Mouse (Mus musculus): ENCODE measurements around the gene Cep97. TPM values are rescaled to one million over a fixed set of nuclear protein-coding genes. Genes with fewer than 3 reads are reported as not detected.
A peak's percentile ranks its signal among the peaks of the same experiment; 100 is the strongest.

Gene Cep97
- total and polyA plus RNA-seq, 3 experiments = 11.4 to 24.6 (median 17.6) TPM

GRCm38 (mm10) chr16:55894536-55894892 lies 40.1 kb downstream of the Cep97 start:
- DNase-seq (ENCODE audit: low spot score) = peak; percentile 43

GRCm38 (mm10) chr16:55893410-55894107 lies 41.1 kb downstream of the Cep97 start:
- ATAC-seq (ENCODE audit: extremely low read depth, insufficient number of reproducible peaks, low FRiP score, poor library complexity, severe bottlenecking) (peak; percentile 23; the same call in 1 of the 2 replicates), DNase-seq (ENCODE audit: low spot score) (no peak)
- H3K36me3 ChIP-seq (replicated peaks) = peaks cover 31% of the 10 kb centered on the region
- H3K4me3 ChIP-seq (ENCODE audit: low read depth, low read length) = peak overlapping the region; percentile 84
- H3K9me3 ChIP-seq (replicated peaks) = no peaks in the 10 kb centered on the region
- peaks cover 63% of the 10 kb centered on the region for H3K4me1 ChIP-seq (ENCODE audit: insufficient read depth, low read depth, low read length)
- no peaks in the 10 kb centered on the region for H3K27me3 ChIP-seq (ENCODE audit: insufficient read depth, low read length)
- TF ChIP-seq CTCF (IDR thresholded peaks at IDR 0.05; ENCODE audit: low read depth, low read length) (no peak), GATA1 (IDR thresholded peaks at IDR 0.05; ENCODE audit: borderline replicate concordance, low read length) (no peak), GATA2 (IDR thresholded peaks at IDR 0.05; ENCODE audit: borderline replicate concordance, low read depth, low read length) (no peak), TAL1 (conservative IDR thresholded peaks at IDR 0.05; ENCODE audit: low read depth, low read length) (0 out of 2 replicates have a peak, but pooled peaks have one; percentile 7), POLR2AphosphoS5 (IDR thresholded peaks at IDR 0.05; ENCODE audit: insufficient replicate concordance, low read depth, low read length) (no peak)

More at GRCm38 (mm10) chr16:55894536-55894892, 40.1 kb downstream of the Cep97 start:
- TF ChIP-seq GATA1 (IDR thresholded peaks at IDR 0.05; ENCODE audit: borderline replicate concordance, low read length) (no peak), TAL1 (conservative IDR thresholded peaks at IDR 0.05; ENCODE audit: low read depth, low read length) (no peak), CTCF (IDR thresholded peaks at IDR 0.05; ENCODE audit: low read depth, low read length) (no peak), POLR2AphosphoS5 (IDR thresholded peaks at IDR 0.05; ENCODE audit: insufficient replicate concordance, low read depth, low read length) (no peak), GATA2 (IDR thresholded peaks at IDR 0.05; ENCODE audit: borderline replicate concordance, low read depth, low read length) (no peak)
- ATAC-seq (ENCODE audit: extremely low read depth, insufficient number of reproducible peaks, low FRiP score, poor library complexity, severe bottlenecking) = peak; percentile 62
- peaks cover 61% of the 10 kb centered on the region for H3K4me1 ChIP-seq (ENCODE audit: insufficient read depth, low read depth, low read length)
- no peaks in the 10 kb centered on the region for H3K9me3 ChIP-seq (replicated peaks)
- no peaks in the 10 kb centered on the region for H3K27me3 ChIP-seq (ENCODE audit: insufficient read depth, low read length)
- peaks cover 30% of the 10 kb centered on the region for H3K36me3 ChIP-seq (replicated peaks)
- H3K4me3 ChIP-seq (ENCODE audit: low read depth, low read length) = peak overlapping the region; percentile 84

- H3K4me1 ChIP-seq (ENCODE audit: insufficient read depth, low read depth, low read length) = peaks cover 64% of the 10 kb centered on the region
- DNase-seq (ENCODE audit: low spot score) = peak; percentile 61
- peak; percentile 29 for ATAC-seq (ENCODE audit: extremely low read depth, insufficient number of reproducible peaks, low FRiP score, poor library complexity, severe bottlenecking)
- TF ChIP-seq GATA2 (IDR thresholded peaks at IDR 0.05; ENCODE audit: borderline replicate concordance, low read depth, low read length) = no peak
- no peak for TF ChIP-seq CTCF (IDR thresholded peaks at IDR 0.05; ENCODE audit: low read depth, low read length)
- TF ChIP-seq GATA1 (IDR thresholded peaks at IDR 0.05; ENCODE audit: borderline replicate concordance, low read length) = no peak
- TF ChIP-seq TAL1 (conservative IDR thresholded peaks at IDR 0.05; ENCODE audit: low read depth, low read length) = no peak
- no peak for TF ChIP-seq POLR2AphosphoS5 (IDR thresholded peaks at IDR 0.05; ENCODE audit: insufficient replicate concordance, low read depth, low read length)
- H3K36me3 ChIP-seq (replicated peaks) = peaks cover 38% of the 10 kb centered on the region
- no peaks in the 10 kb centered on the region for H3K27me3 ChIP-seq (ENCODE audit: insufficient read depth, low read length)
- H3K9me3 ChIP-seq (replicated peaks) = no peaks in the 10 kb centered on the region
- H3K4me3 ChIP-seq (ENCODE audit: low read depth, low read length) = peak overlapping the region; percentile 59; the same call in 1 of the 2 replicates
Measured at GRCm38 (mm10) chr16:55892484-55892883, 42.2 kb downstream of the Cep97 start.

GRCm38 (mm10) chr16:55891346-55891745 lies 43.3 kb downstream of the Cep97 start:
- ATAC-seq (ENCODE audit: extremely low read depth, insufficient number of reproducible peaks, low FRiP score, poor library complexity, severe bottlenecking) = no peak
- Histone ChIP-seq H3K9me3 (replicated peaks) (no peaks in the 10 kb centered on the region), H3K36me3 (replicated peaks) (peaks cover 49% of the 10 kb centered on the region), H3K27me3 (ENCODE audit: insufficient read depth, low read length) (no peaks in the 10 kb centered on the region), H3K4me3 (ENCODE audit: low read depth, low read length) (no peak overlapping the region), H3K4me1 (ENCODE audit: insufficient read depth, low read depth, low read length) (peaks cover 54% of the 10 kb centered on the region)
- DNase-seq (ENCODE audit: low spot score) = no peak
- TF ChIP-seq GATA2 (IDR thresholded peaks at IDR 0.05; ENCODE audit: borderline replicate concordance, low read depth, low read length) = no peak
- no peak for TF ChIP-seq CTCF (IDR thresholded peaks at IDR 0.05; ENCODE audit: low read depth, low read length)
- TF ChIP-seq GATA1 (IDR thresholded peaks at IDR 0.05; ENCODE audit: borderline replicate concordance, low read length) = no peak
- no peak for TF ChIP-seq TAL1 (conservative IDR thresholded peaks at IDR 0.05; ENCODE audit: low read depth, low read length)
- TF ChIP-seq POLR2AphosphoS5 (IDR thresholded peaks at IDR 0.05; ENCODE audit: insufficient replicate concordance, low read depth, low read length) = no peak

GRCm38 (mm10) chr16:55890346-55891136 lies 44.1 kb downstream of the Cep97 start:
- no peak overlapping the region for H3K4me3 ChIP-seq (ENCODE audit: low read depth, low read length)
- no peaks in the 10 kb centered on the region for H3K9me3 ChIP-seq (replicated peaks)
- H3K27me3 ChIP-seq (ENCODE audit: insufficient read depth, low read length) = no peaks in the 10 kb centered on the region
- no peak for DNase-seq (ENCODE audit: low spot score)
- H3K36me3 ChIP-seq (replicated peaks) = peaks cover 54% of the 10 kb centered on the region
- no peak for TF ChIP-seq GATA1 (IDR thresholded peaks at IDR 0.05; ENCODE audit: borderline replicate concordance, low read length)
- TF ChIP-seq GATA2 (IDR thresholded peaks at IDR 0.05; ENCODE audit: borderline replicate concordance, low read depth, low read length) = no peak
- TF ChIP-seq CTCF (IDR thresholded peaks at IDR 0.05; ENCODE audit: low read depth, low read length) = no peak
- no peak for TF ChIP-seq POLR2AphosphoS5 (IDR thresholded peaks at IDR 0.05; ENCODE audit: insufficient replicate concordance, low read depth, low read length)
- TF ChIP-seq TAL1 (conservative IDR thresholded peaks at IDR 0.05; ENCODE audit: low read depth, low read length) = no peak
- no peak for ATAC-seq (ENCODE audit: extremely low read depth, insufficient number of reproducible peaks, low FRiP score, poor library complexity, severe bottlenecking)
- H3K4me1 ChIP-seq (ENCODE audit: insufficient read depth, low read depth, low read length) = peaks cover 48% of the 10 kb centered on the region

GRCm38 (mm10) chr16:55889451-55889850 lies 45.2 kb downstream of the Cep97 start:
- peaks cover 64% of the 10 kb centered on the region for H3K36me3 ChIP-seq (replicated peaks)
- H3K27me3 ChIP-seq (ENCODE audit: insufficient read depth, low read length) = no peaks in the 10 kb centered on the region
- H3K9me3 ChIP-seq (replicated peaks) = no peaks in the 10 kb centered on the region
- H3K4me3 ChIP-seq (ENCODE audit: low read depth, low read length) = no peak overlapping the region
- peaks cover 44% of the 10 kb centered on the region for H3K4me1 ChIP-seq (ENCODE audit: insufficient read depth, low read depth, low read length)
- no peak for TF ChIP-seq POLR2AphosphoS5 (IDR thresholded peaks at IDR 0.05; ENCODE audit: insufficient replicate concordance, low read depth, low read length)
- TF ChIP-seq GATA1 (IDR thresholded peaks at IDR 0.05; ENCODE audit: borderline replicate concordance, low read length) = no peak
- DNase-seq (ENCODE audit: low spot score) (no peak), ATAC-seq (ENCODE audit: extremely low read depth, insufficient number of reproducible peaks, low FRiP score, poor library complexity, severe bottlenecking) (no peak)
